Mouse (Mus musculus) monocyte, adult 5-6 weeks (primary cell): Measurements from ENCODE around the gene Traf5. TPM values are rescaled to one million over a fixed set of nuclear protein-coding genes. Genes with fewer than 3 reads are reported as not detected.

Experiments
- ATAC-seq: fragments of 153-309, 156-312 bp; replicated peaks from 2 replicates; pipeline ENCODE4 v1.8.0; 2017; ENCODE audit warnings: mild to moderate bottlenecking; ENCODE audit not compliant: low TSS enrichment, insufficient number of reproducible peaks, severe bottlenecking, poor library complexity, low FRiP score
- total RNA-seq: library from RNA; stranded (forward); fragments of 200-1000, 200-491, 200-594 nt; gene quantifications from 3 replicates; pipeline ENCODE4 v1.2.3, GENCODE M21; 2017

Traf5 gene
- total RNA-seq, 1 experiment from 2014 or later = 27.1 TPM

GRCm38 (mm10) chr1:192094451-192095170 is 2.3 kb upstream of the Traf5 start:
- peak; percentile 24; the same call in 1 of the 2 replicates for ATAC-seq

- peak; percentile 74 for ATAC-seq
These were observed 711 bp upstream of the Traf5 start for GRCm38 (mm10) chr1:192092879-192093660.

GRCm38 (mm10) chr1:192090689-192091567 is 1.4 kb downstream of the Traf5 start:
- no peak for ATAC-seq

GRCm38 (mm10) chr1:192090281-192090680 is 2.1 kb downstream of the Traf5 start:
- ATAC-seq = no peak

- ATAC-seq = no peak
These were observed 2.9 kb downstream of the Traf5 start for GRCm38 (mm10) chr1:192089208-192090166.

- no peak for ATAC-seq
These were observed 4.3 kb downstream of the Traf5 start for GRCm38 (mm10) chr1:192088011-192088410.

- no peak for ATAC-seq
These were observed 5.3 kb downstream of the Traf5 start for GRCm38 (mm10) chr1:192087098-192087497.

GRCm38 (mm10) chr1:192086279-192087037 is 5.9 kb downstream of the Traf5 start:
- ATAC-seq = no peak

DNA sequence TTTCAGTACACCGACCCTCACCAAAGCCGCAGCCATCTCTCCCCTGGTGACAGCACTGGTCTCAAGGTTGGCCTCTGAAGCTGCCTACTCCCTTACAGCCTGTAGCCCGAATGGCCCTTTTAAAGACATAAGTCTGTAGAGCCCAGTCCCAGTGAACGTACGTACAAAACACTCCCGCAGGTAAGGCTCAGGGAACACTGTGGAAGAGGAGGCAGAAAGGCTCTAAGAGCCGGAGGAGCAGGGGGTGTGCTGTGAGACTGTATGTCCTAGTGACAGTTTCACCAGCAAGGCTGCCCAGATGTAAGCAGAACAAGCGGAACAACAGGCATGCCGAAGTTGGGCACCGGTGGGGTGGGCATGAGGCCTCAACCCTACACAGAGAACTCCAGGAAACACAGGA is 7.1 kb downstream of the Traf5 start:
- no peak for ATAC-seq

DNA sequence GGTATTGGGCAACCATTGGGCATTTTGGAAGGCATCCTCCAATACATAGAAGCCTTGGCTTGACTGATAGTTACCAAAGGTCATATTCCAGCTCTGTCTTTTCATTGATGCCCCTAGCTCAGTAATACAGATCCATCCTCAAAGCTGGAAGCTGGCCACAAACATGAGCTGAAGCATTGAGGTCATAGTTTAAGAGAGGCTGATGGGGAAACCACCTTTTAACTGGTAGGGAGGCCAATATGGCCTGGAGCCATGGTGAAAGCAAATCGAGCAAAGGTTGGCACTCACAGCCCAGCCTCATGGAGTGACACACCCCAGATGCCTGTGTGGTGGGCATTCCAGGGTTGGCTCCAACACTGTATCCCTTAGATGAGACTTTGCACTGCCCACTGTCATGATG is 9.7 kb downstream of the Traf5 start:
- ATAC-seq = no peak

DNA sequence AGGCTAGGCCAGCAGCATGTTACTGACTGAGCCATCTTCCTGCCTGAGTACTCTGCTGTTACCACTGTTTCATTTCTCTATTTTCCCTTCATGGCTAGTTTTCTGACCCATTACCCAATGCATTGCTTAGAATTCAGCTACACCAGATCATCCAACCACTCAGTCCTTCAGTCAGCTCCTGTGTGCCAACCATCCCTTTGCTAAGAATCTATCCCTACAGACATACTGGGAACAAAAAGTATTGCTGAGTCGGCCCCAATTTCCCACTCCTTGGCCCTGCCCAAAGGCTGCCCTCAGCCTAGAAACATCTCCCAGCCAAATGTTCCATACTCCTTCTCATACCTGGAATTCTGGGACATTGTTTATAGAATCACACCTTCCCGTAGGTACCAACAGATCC is 11.2 kb downstream of the Traf5 start:
- ATAC-seq = no peak

DNA sequence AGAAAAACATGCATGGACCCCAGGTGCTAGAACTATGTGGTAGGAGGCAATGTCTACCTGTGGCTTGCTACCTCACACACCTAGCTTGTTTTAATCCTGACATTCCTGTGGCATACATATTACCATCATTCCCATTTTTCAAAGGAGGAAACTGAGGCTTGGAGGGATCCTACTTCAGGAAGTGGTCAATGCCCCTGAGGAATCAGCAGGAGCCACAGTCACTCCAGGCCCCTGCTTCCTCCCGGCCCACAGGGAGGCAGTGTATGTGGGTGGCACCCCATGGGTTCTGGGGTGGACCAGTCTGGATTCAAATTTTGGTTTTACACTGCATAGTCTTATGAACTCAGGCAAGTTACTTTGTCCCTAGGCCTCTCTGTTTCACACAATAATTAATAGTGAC is 13.2 kb downstream of the Traf5 start:
- no peak for ATAC-seq

- ATAC-seq = peak; percentile 87
These were observed 14.0 kb downstream of the Traf5 start for GRCm38 (mm10) chr1:192078406-192078805.

GRCm38 (mm10) chr1:192076796-192077535 is 15.4 kb downstream of the Traf5 start:
- ATAC-seq = no peak

DNA sequence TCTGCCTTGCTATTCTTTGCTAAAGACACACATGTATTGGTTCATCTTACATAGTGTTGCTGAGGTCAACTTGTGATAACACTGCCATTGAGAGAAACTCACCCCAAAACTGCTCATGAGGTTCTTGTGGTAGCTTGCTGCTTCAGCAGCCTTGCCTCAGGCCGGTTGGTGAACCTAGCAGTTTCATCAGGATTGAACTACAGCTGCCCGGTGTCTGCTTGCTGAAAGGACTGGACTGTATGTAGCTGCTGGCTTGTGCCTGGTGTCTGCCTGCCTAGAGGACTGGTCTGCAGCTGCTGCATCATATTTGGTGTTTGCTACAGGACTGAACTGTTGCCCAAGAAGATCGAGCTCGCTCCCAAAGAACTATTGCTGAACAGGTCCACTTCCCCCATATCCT is 16.3 kb downstream of the Traf5 start:
- no peak for ATAC-seq

- no peak for ATAC-seq
These were observed 17.5 kb downstream of the Traf5 start for GRCm38 (mm10) chr1:192074824-192075223.

- ATAC-seq = no peak
These were observed 19.9 kb downstream of the Traf5 start for GRCm38 (mm10) chr1:192072426-192072825.
